Mouse (Mus musculus): ENCODE measurements around the gene Zbtb45. TPM values are rescaled to one million over a fixed set of nuclear protein-coding genes. Genes with fewer than 3 reads are reported as not detected.

Gene Zbtb45
- polyA plus RNA-seq, 1 experiment = 24.5 TPM

DNA sequence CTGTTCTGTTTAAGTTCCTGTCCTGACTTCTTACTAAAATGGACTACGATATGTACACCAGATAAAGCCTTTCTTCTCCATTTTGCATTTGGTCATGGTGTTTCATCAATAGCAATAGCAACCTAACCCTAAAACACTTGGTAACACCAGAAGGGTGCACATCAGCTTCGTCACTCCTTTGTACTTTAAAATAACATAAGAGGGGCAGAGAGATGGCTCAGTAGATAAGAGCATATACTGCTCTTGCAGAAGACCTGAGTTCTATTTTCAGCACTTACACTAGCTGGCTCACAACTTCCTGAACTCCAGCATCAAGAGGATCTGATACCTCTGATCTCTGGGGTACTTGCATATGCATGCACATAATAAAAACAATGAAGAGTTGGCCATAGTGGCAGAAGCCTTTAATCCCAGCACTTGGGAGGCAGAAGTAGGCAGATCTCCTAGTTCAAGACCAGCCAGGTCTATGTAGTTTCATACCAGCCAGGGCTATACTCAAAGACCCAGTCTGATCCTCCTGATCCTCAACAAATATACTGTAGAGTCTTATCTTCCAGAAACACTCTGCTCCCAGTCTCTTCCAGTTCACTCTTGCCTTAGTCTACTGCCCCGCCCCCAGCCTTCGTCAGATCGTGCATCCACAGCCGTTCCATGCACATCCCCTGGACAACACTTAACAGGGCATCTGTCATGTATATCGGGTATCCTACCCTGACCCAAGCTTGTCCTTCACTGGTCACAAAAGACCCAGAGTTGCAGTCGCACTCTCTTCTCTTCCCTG, 22.2 kb downstream of the Zbtb45 start:
- WGBS = 78% methylated on average over 8 of the region's 8 CpGs
- no peaks in the 10 kb centered on the region for H3K27me3 ChIP-seq (ENCODE audit: control insufficient read depth, insufficient read depth, low read length)
- no peak for TF ChIP-seq CTCF (IDR thresholded peaks at IDR 0.05; ENCODE audit: extremely low read depth, insufficient read depth, insufficient read length, insufficient replicate concordance)
- no peak for TF ChIP-seq POLR2A (IDR thresholded peaks at IDR 0.05; ENCODE audit: low read depth, low read length)
- H3K36me3 ChIP-seq (ENCODE audit: control insufficient read depth, insufficient read depth, low read length) = no peaks in the 10 kb centered on the region
- no peak overlapping the region for H3K4me3 ChIP-seq (ENCODE audit: extremely low read depth, insufficient read depth, insufficient read length)
- DNase-seq (ENCODE audit: low read depth in 1 of 2, low spot score in 2 of 2) = no peak
- no peaks in the 10 kb centered on the region for H3K4me1 ChIP-seq (ENCODE audit: control insufficient read depth, insufficient read depth, insufficient read length)
- no peak overlapping the region for H3K27ac ChIP-seq (ENCODE audit: insufficient read depth, low read length)

DNA sequence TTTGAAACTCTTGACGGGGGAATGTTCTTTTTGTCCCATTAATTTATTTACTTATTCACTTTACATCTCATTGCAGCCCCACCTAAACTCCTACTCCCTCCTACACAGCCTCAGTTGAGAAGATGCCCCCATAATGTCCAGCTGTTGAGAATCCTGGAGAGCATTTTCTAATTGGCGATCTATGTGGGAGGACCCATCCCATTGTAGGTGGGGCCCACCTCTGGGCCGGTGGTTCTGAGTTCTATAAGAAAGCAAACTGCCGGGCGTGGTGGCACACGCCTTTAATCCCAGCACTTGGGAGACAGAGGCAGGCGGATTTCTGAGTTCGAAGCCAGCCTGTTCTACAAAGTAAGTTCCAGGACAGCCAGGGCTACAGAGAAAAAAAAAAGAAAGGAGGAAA, 22.9 kb downstream of the Zbtb45 start:
- H3K36me3 ChIP-seq (ENCODE audit: control insufficient read depth, insufficient read depth, low read length) = no peaks in the 10 kb centered on the region

DNA sequence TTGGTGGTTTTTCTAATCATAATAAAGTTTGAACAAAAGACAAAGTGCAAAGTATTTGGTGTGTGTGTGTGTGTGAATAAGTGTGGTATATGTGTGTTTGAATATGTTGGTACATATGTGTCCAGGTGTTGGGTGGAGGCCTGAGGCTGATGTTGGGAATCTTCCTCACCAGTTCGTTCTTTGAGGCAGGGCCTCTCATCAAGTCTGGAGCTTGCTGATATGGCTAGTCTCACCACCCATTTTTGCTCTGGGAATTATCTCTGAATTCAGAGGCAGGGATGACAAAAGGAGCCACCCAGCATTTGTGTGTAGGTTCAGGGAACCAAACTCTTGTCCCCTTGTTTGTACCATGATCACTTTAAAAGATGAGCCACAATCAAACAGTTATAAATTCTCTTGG, 24.1 kb downstream of the Zbtb45 start:
- H3K4me1 ChIP-seq (ENCODE audit: control insufficient read depth, insufficient read depth, insufficient read length) = no peaks in the 10 kb centered on the region
- H3K27ac ChIP-seq (ENCODE audit: insufficient read depth, low read length) = no peak overlapping the region
- no peaks in the 10 kb centered on the region for H3K36me3 ChIP-seq (ENCODE audit: control insufficient read depth, insufficient read depth, low read length)
- TF ChIP-seq POLR2A (IDR thresholded peaks at IDR 0.05; ENCODE audit: low read depth, low read length) = no peak
- no peak for TF ChIP-seq CTCF (IDR thresholded peaks at IDR 0.05; ENCODE audit: extremely low read depth, insufficient read depth, insufficient read length, insufficient replicate concordance)
- H3K4me3 ChIP-seq (ENCODE audit: extremely low read depth, insufficient read depth, insufficient read length) = no peak overlapping the region
- WGBS = 78% methylated on average over 1 of the region's 1 CpGs
- H3K27me3 ChIP-seq (ENCODE audit: control insufficient read depth, insufficient read depth, low read length) = no peaks in the 10 kb centered on the region
- DNase-seq (ENCODE audit: low read depth in 1 of 2, low spot score in 2 of 2) = no peak

More for the DNA sequence above, 22.9 kb downstream of the Zbtb45 start:
- Histone ChIP-seq H3K4me3 (ENCODE audit: extremely low read depth, insufficient read depth, insufficient read length) (no peak overlapping the region), H3K27me3 (ENCODE audit: control insufficient read depth, insufficient read depth, low read length) (no peaks in the 10 kb centered on the region), H3K4me1 (ENCODE audit: control insufficient read depth, insufficient read depth, insufficient read length) (no peaks in the 10 kb centered on the region), H3K27ac (ENCODE audit: insufficient read depth, low read length) (no peak overlapping the region)
- no peak for DNase-seq (ENCODE audit: low read depth in 1 of 2, low spot score in 2 of 2)
- 87% methylated on average over 8 of the region's 8 CpGs for WGBS
- TF ChIP-seq POLR2A (IDR thresholded peaks at IDR 0.05; ENCODE audit: low read depth, low read length) = no peak
- no peak for TF ChIP-seq CTCF (IDR thresholded peaks at IDR 0.05; ENCODE audit: extremely low read depth, insufficient read depth, insufficient read length, insufficient replicate concordance)

DNA sequence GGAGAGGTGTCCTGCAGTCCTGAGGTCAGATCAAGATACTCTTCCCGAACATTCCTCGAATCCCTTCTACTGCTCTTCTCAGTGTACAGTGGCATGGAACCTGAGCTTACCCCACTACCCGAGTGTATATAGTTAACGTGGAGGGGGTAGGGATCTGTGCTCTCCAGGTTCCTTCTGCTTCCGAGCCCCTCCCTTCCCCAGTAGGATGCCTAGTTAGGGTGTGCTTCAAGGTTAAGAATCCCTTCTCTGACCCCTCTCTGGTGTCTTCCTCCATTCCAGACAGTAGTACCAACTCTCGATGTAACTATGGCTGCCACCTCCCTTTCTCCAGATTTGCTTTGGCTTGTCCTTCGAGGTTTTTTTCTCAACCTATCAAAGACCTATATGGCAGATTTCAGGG, 29.5 kb downstream of the Zbtb45 start:
- 91% methylated on average over 7 of the region's 7 CpGs for WGBS
- no peak for DNase-seq (ENCODE audit: low read depth in 1 of 2, low spot score in 2 of 2)
- Histone ChIP-seq H3K27ac (ENCODE audit: insufficient read depth, low read length) (no peak overlapping the region), H3K27me3 (ENCODE audit: control insufficient read depth, insufficient read depth, low read length) (no peaks in the 10 kb centered on the region), H3K36me3 (ENCODE audit: control insufficient read depth, insufficient read depth, low read length) (no peaks in the 10 kb centered on the region), H3K4me1 (ENCODE audit: control insufficient read depth, insufficient read depth, insufficient read length) (peaks cover 5% of the 10 kb centered on the region; the same call in 1 of the 2 replicates), H3K4me3 (ENCODE audit: extremely low read depth, insufficient read depth, insufficient read length) (no peak overlapping the region)
- TF ChIP-seq POLR2A (IDR thresholded peaks at IDR 0.05; ENCODE audit: low read depth, low read length) (no peak), CTCF (IDR thresholded peaks at IDR 0.05; ENCODE audit: extremely low read depth, insufficient read depth, insufficient read length, insufficient replicate concordance) (no peak)

DNA sequence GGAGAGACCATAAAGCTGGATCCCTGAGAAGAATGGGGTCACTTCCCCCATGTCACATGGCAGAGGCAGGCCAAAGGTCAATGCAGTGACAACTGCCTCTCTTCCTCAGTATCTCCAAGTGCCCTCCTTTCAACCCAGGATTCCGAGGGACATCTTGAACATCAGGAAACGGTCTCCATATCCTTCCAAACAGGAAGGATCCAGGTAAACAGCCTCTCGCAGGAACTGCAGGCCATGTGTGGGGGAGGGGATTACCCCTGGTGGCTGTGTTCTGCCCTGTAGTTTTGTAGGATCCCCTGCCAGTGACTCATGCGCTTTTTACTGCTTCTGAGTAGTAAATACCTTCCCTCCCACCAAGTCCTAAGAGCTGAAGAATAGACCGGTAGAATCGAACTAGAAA, 30.1 kb downstream of the Zbtb45 start:
- 86% methylated on average over 6 of the region's 6 CpGs for WGBS
- no peak for TF ChIP-seq CTCF (IDR thresholded peaks at IDR 0.05; ENCODE audit: extremely low read depth, insufficient read depth, insufficient read length, insufficient replicate concordance)
- TF ChIP-seq POLR2A (IDR thresholded peaks at IDR 0.05; ENCODE audit: low read depth, low read length) = no peak

DNA sequence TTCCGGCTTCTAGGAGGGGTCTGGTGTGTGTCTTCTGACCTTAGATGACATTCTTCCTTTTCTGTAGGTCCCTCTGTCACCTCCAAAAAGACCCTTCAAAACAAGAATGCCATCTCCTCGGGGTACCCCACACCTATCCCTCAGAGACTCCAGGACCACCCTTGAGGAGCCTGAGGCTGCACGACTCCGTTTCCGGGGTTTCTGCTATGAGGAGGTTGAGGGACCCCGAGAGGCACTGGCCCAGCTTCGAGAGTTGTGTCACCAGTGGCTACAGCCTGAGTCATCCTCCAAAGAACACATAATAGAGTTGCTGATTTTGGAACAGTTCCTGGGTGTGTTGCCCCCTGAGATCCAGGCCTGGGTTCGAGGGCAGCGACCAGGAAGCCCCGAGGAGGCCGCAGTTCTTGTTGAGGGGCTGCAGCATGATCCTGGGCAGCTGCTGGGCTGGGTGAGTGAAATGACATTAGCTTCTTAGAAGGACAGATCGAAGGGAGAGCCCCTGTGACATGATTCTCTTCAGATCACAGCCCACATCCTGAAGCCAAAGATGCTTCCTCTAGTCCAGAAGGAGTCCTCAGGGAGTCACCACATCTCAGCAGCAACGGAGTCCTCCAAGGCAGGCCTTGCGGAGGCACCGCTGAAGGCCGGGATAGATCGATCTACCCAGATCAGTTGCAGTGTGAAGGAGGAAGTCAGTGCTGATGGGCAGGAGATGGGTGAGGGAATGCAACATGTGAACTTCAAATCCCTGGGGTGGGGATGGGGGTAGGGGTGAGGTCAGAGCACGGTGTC, 30.7 kb downstream of the Zbtb45 start:
- Histone ChIP-seq H3K4me1 (ENCODE audit: control insufficient read depth, insufficient read depth, insufficient read length) (peaks cover 5% of the 10 kb centered on the region; the same call in 1 of the 2 replicates), H3K36me3 (ENCODE audit: control insufficient read depth, insufficient read depth, low read length) (no peaks in the 10 kb centered on the region), H3K27me3 (ENCODE audit: control insufficient read depth, insufficient read depth, low read length) (no peaks in the 10 kb centered on the region), H3K4me3 (ENCODE audit: extremely low read depth, insufficient read depth, insufficient read length) (no peak overlapping the region), H3K27ac (ENCODE audit: insufficient read depth, low read length) (no peak overlapping the region)
- 70% methylated on average over 18 of the region's 18 CpGs for WGBS
- no peak for DNase-seq (ENCODE audit: low read depth in 1 of 2, low spot score in 2 of 2)
- TF ChIP-seq POLR2A (IDR thresholded peaks at IDR 0.05; ENCODE audit: low read depth, low read length) (no peak), CTCF (IDR thresholded peaks at IDR 0.05; ENCODE audit: extremely low read depth, insufficient read depth, insufficient read length, insufficient replicate concordance) (no peak)

More for the DNA sequence above, 30.1 kb downstream of the Zbtb45 start:
- Histone ChIP-seq H3K27me3 (ENCODE audit: control insufficient read depth, insufficient read depth, low read length) (no peaks in the 10 kb centered on the region), H3K27ac (ENCODE audit: insufficient read depth, low read length) (no peak overlapping the region), H3K4me3 (ENCODE audit: extremely low read depth, insufficient read depth, insufficient read length) (no peak overlapping the region), H3K4me1 (ENCODE audit: control insufficient read depth, insufficient read depth, insufficient read length) (peaks cover 5% of the 10 kb centered on the region; the same call in 1 of the 2 replicates), H3K36me3 (ENCODE audit: control insufficient read depth, insufficient read depth, low read length) (no peaks in the 10 kb centered on the region)
- no peak for DNase-seq (ENCODE audit: low read depth in 1 of 2, low spot score in 2 of 2)

Data from spleen, adult 2 months (tissue).